Mouse (Mus musculus) E14TG2a.4 (cell line): ENCODE data around the gene Slx1b.
A peak's percentile ranks its signal among the peaks of the same experiment; 100 is the strongest.
"Not testable (repeated sequence)": the region's sequence is repeated elsewhere in the genome, so short reads cannot be mapped to it uniquely, and the experiment has no call there.

Source experiments
- H3K27me3 ChIP-seq: 2 replicates; pipeline ENCODE4 v1.6.1; 2014; ENCODE audit warnings: low read length, control low read depth; ENCODE audit not compliant: insufficient read depth
- H3K36me3 ChIP-seq: 2 replicates; pipeline ENCODE4 v1.6.1; 2014; ENCODE audit warnings: low read length, control low read depth; ENCODE audit not compliant: insufficient read depth
- H3K4me1 ChIP-seq: replicated peaks from 2 replicates; pipeline ENCODE4 v1.6.1; 2014; ENCODE audit warnings: low read depth, low read length, control low read depth
- H3K4me3 ChIP-seq: replicated peaks from 2 replicates; pipeline ENCODE4 v1.5.1; 2014; ENCODE audit warnings: mild to moderate bottlenecking, low read length
- H3K9me3 ChIP-seq: 2 replicates; pipeline ENCODE4 v1.6.1; 2014; ENCODE audit warnings: low read length, control low read depth
- CTCF ChIP-seq: conservative IDR thresholded peaks from 2 replicates; pipeline ENCODE4 v1.5.1; 2014; ENCODE audit warnings: low read length
- NANOG ChIP-seq: IDR thresholded peaks from 2 replicates; pipeline ENCODE4 v1.6.1; 2014; ENCODE audit warnings: borderline replicate concordance, low read length, mixed read lengths
- POU5F1 ChIP-seq: IDR thresholded peaks from 2 replicates; pipeline ENCODE4 v1.6.1; 2014; ENCODE audit warnings: low read length, borderline replicate concordance

Gene Slx1b

GRCm38 (mm10) chr7:126692426-126692825, 3.2 kb downstream of the Slx1b start:
- no peak for TF ChIP-seq NANOG
- Histone ChIP-seq H3K4me3 (peak overlapping the region; percentile 66), H3K27me3 (no peaks in the 10 kb centered on the region), H3K4me1 (peaks cover 46% of the 10 kb centered on the region), H3K36me3 (peaks cover 53% of the 10 kb centered on the region), H3K9me3 (no peaks in the 10 kb centered on the region)

GRCm38 (mm10) chr7:126691676-126692075, 3.9 kb downstream of the Slx1b start:
- no peak for TF ChIP-seq CTCF
- no peak for TF ChIP-seq POU5F1
- no peak for TF ChIP-seq NANOG
- no peaks in the 10 kb centered on the region for H3K9me3 ChIP-seq

GRCm38 (mm10) chr7:126690737-126691136, 4.8 kb downstream of the Slx1b start:
- H3K4me1 ChIP-seq: peaks cover 34% of the 10 kb centered on the region
- H3K27me3 ChIP-seq: no peaks in the 10 kb centered on the region
- no peak for TF ChIP-seq CTCF
- TF ChIP-seq POU5F1: no peak
- no peak for TF ChIP-seq NANOG
- H3K36me3 ChIP-seq: peaks cover 44% of the 10 kb centered on the region
- H3K9me3 ChIP-seq: no peaks in the 10 kb centered on the region
- H3K4me3 ChIP-seq: no peak overlapping the region

More at GRCm38 (mm10) chr7:126691676-126692075, 3.9 kb downstream of the Slx1b start:
- peaks cover 38% of the 10 kb centered on the region for H3K4me1 ChIP-seq
- H3K4me3 ChIP-seq: peak overlapping the region; percentile 66; the same call in 1 of the 2 replicates
- H3K27me3 ChIP-seq: no peaks in the 10 kb centered on the region
- H3K36me3 ChIP-seq: peaks cover 45% of the 10 kb centered on the region

GRCm38 (mm10) chr7:126689021-126689420, 6.6 kb downstream of the Slx1b start:
- H3K27me3 ChIP-seq: no peaks in the 10 kb centered on the region
- no peaks in the 10 kb centered on the region for H3K9me3 ChIP-seq
- peaks cover 34% of the 10 kb centered on the region for H3K4me1 ChIP-seq
- peaks cover 44% of the 10 kb centered on the region for H3K36me3 ChIP-seq
- TF ChIP-seq NANOG: no peak
- TF ChIP-seq CTCF: no peak
- TF ChIP-seq POU5F1: no peak
- no peak overlapping the region for H3K4me3 ChIP-seq

GRCm38 (mm10) chr7:126688156-126688555, 7.4 kb downstream of the Slx1b start:
- not testable (repeated sequence) for H3K4me3 ChIP-seq, H3K9me3 ChIP-seq, H3K27me3 ChIP-seq
- Histone ChIP-seq H3K4me1 (peaks cover 29% of the 10 kb centered on the region), H3K36me3 (peaks cover 42% of the 10 kb centered on the region)

GRCm38 (mm10) chr7:126681221-126681620, 14.4 kb downstream of the Slx1b start:
- H3K4me1 ChIP-seq: peaks cover 17% of the 10 kb centered on the region
- H3K9me3 ChIP-seq: no peaks in the 10 kb centered on the region
- H3K4me3 ChIP-seq: no peak overlapping the region
- TF ChIP-seq NANOG (no peak), CTCF (no peak), POU5F1 (no peak)
- H3K27me3 ChIP-seq: no peaks in the 10 kb centered on the region
- peaks cover 23% of the 10 kb centered on the region for H3K36me3 ChIP-seq

GRCm38 (mm10) chr7:126679683-126680082, 15.9 kb downstream of the Slx1b start:
- no peak overlapping the region for H3K4me3 ChIP-seq
- no peaks in the 10 kb centered on the region for H3K9me3 ChIP-seq
- H3K27me3 ChIP-seq: no peaks in the 10 kb centered on the region
- peaks cover 37% of the 10 kb centered on the region for H3K36me3 ChIP-seq
- peaks cover 17% of the 10 kb centered on the region for H3K4me1 ChIP-seq
- no peak for TF ChIP-seq CTCF
- TF ChIP-seq POU5F1: no peak
- no peak for TF ChIP-seq NANOG

- no peaks in the 10 kb centered on the region for H3K27me3 ChIP-seq
- H3K4me3 ChIP-seq: no peak overlapping the region
- H3K9me3 ChIP-seq: no peaks in the 10 kb centered on the region
- TF ChIP-seq NANOG: no peak
- no peak for TF ChIP-seq POU5F1
- no peak for TF ChIP-seq CTCF
- H3K4me1 ChIP-seq: peaks cover 10% of the 10 kb centered on the region
- H3K36me3 ChIP-seq: peaks cover 46% of the 10 kb centered on the region
These were observed 16.8 kb downstream of the Slx1b start for GRCm38 (mm10) chr7:126678545-126679341.
